Mouse (Mus musculus) brain, embryonic 14.5 days (tissue): Measurements from ENCODE around the gene Phlda3.

ENCODE experiments used
- CTCF ChIP-seq: fragments of 200-500 bp; IDR thresholded peaks from 2 replicates; pipeline ENCODE4 v1.5.1; 2012; ENCODE audit warnings: inconsistent platforms, mild to moderate bottlenecking, moderate library complexity, borderline replicate concordance; ENCODE audit not compliant: insufficient read depth, insufficient read length; ENCODE audit errors: extremely low read depth
- POLR2A ChIP-seq: fragments of 200-500 bp; IDR thresholded peaks from 2 replicates; pipeline ENCODE4 v1.6.1; 2012; ENCODE audit warnings: mild to moderate bottlenecking, inconsistent platforms, borderline replicate concordance; ENCODE audit not compliant: poor library complexity, insufficient read depth, insufficient read length, severe bottlenecking; ENCODE audit errors: extremely low read depth

GRCm38 (mm10) chr1:135766592-135767306 is 830 bp downstream of the Phlda3 start:
- no peak for TF ChIP-seq CTCF
- no peak for TF ChIP-seq POLR2A
